Mouse (Mus musculus): ENCODE data around the gene Creld1.

- TF ChIP-seq NANOG (IDR thresholded peaks at IDR 0.05; ENCODE audit: borderline replicate concordance, low read length) = no peak
- no peak for TF ChIP-seq CTCF (conservative IDR thresholded peaks at IDR 0.05; ENCODE audit: low read length)
Measured at GRCm38 (mm10) chr6:113442442-113443090, 40.5 kb upstream of the Creld1 start, which contains the start of gene Jagn1.

All from E14TG2a.4 (cell line).